Mouse (Mus musculus) right cerebral cortex, postnatal 4 days (tissue): Measurements from ENCODE around the gene Dcbld2.

Source experiments
- DNase-seq: peaks from one replicate; pipeline ENCODE4 v3.0.0-alpha.2; 2022

Dcbld2 gene

DNA sequence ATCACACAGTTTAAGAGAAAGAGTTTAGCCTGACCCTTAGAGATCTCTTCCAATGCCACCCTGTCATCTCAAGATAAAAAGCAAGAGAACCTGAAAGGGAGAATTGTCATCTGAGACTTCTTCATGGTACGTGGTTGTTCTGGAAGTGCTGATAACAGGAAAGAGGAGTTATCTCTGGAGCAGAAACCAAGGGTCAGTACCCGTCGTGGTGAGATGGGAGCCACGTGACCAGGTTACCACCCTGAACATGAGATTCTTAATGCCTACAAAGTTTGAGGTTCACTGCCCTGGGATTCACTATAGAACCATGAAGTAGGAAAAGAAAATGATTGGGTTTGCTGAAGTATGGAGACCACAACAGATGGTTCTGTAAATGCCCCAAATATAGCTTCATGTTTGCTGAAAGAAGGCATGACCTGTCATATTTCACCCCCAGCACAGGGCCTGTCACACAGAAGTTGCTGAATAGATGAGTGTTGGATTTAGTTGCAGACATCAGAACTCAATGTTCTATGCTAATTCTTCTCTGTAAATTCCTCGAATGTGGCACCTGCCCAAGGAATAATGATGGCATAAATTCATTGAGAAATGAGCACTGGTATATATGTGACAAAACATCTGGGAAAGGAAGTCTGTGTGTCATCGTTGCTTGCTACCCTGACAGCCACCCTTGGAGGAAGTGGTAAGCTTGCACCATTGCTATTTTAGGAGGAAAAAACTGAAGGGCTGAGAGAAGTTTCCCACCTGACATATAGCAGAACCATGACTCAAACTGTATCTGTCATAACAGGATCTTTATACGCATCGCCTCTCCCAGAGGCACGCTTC is 89.9 kb downstream of the Dcbld2 start:
- DNase-seq: no peak

- no peak for DNase-seq
These were observed 90.9 kb downstream of the Dcbld2 start for GRCm38 (mm10) chr16:58499172-58499584.

DNA sequence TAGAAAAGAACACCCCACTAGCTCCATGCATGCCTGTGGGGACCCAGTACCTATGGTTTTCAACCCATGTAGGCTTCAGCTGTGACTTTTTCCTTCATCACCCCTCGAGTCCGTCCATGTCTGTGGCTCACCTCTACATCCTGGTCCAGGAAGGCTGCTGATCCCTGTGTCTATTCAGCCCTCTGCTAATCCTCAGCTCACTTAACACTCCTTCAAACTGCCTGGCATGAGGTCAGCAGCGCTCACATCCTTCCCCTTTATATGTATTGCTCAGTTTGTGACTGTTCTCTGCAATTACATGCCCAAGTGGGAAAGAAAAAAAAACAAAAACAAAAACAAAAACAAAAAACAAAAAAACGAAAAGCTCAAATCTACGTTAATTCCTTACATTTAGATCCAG is 91.4 kb downstream of the Dcbld2 start:
- no peak for DNase-seq

DNA sequence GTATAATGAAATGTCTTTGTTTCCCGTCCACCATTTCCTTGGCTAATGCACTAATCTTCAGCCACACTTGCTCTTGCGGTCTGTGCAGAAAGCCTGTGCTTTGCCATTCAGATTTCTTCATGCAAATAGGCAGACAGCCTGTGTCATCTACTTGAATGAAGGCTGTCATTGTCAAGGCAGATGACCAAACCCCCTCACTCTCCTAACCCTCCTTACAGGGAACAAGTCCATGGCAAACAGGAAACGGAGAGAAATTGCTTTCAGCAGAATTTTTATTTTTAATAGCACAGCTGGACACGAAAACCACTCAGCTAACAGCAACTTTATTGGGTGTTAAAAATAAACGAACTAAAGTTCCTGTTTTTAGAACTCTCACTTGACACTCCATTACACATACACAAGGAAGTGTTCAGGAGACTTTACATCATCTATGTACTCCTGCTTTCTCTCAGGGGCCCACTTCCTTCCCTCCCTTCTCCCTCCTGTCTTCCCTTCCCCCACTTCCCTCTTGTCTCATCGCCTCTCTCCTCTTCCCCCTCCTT is 93.6 kb downstream of the Dcbld2 start:
- DNase-seq: no peak

- DNase-seq: no peak
These were observed 94.3 kb downstream of the Dcbld2 start for GRCm38 (mm10) chr16:58502566-58502965.

GRCm38 (mm10) chr16:58504945-58505344 is 96.7 kb downstream of the Dcbld2 start:
- no peak for DNase-seq

DNA sequence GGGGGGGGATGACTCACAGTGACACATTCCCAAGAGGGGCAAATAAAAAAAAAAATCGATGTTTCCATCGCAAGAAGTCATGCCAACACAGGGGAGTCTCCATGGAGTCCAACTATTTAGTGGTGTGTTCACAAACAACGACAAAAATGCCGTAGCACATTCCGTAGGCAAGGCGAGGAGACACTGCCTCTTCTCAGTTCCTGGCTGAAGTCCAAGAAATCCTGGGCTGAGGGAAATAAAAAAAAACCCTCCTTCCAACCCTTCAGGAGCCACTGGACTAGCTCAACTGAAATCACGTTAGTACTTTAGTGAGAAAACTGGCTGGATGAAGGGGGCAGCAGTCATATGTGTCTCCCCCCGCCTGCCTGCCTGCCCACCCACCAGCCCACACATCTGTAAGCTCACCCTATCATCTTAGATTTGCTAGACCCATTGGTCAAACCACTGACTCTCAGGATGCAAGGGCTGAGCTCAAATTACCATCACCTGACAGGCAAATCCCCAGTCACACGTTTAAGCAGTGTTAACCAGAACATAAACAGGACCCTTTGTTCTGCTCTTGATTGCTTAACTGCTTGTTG is 104.0 kb downstream of the Dcbld2 start:
- DNase-seq: no peak

- no peak for DNase-seq
These were observed 104.6 kb downstream of the Dcbld2 start for GRCm38 (mm10) chr16:58512887-58513286.

GRCm38 (mm10) chr16:58513755-58514154 is 105.5 kb downstream of the Dcbld2 start:
- no peak for DNase-seq

DNA sequence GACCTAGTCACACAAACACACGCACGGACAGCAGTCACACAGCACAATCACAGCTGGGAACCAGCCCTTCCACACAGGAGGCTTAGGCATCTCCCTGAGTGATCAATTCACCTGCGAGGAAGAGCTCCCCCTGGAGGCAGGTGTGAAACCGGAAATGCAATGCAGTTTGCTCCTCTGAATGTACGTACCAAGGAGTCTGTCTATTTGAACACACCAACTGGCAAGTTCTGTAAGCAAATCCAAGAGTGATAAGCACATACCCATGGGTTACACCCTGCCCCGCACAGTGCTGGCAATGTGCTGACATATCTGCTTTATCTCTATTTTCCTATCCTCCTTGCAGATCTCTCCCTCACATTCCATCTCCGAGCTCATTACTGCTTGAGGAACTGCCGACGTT is 106.3 kb downstream of the Dcbld2 start:
- DNase-seq: no peak

DNA sequence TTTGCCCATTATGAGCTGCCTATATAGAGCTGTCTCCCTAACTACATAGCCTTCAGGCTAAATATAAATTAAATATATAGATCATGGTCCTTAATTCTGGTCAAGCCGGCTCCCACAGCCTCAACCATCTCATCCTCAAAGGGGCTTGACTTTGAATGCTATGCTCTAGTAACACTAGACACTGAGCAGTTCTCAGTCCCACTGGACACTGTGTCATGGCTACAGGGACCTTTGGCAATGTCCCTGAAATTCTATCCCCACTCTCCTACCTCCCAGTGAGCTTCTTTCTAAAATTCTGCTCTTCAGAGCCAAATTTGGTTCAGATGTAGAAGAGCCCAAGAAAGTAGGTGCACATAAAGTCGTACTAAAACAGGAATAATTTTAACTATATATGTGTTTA is 107.9 kb downstream of the Dcbld2 start:
- no peak for DNase-seq

DNA sequence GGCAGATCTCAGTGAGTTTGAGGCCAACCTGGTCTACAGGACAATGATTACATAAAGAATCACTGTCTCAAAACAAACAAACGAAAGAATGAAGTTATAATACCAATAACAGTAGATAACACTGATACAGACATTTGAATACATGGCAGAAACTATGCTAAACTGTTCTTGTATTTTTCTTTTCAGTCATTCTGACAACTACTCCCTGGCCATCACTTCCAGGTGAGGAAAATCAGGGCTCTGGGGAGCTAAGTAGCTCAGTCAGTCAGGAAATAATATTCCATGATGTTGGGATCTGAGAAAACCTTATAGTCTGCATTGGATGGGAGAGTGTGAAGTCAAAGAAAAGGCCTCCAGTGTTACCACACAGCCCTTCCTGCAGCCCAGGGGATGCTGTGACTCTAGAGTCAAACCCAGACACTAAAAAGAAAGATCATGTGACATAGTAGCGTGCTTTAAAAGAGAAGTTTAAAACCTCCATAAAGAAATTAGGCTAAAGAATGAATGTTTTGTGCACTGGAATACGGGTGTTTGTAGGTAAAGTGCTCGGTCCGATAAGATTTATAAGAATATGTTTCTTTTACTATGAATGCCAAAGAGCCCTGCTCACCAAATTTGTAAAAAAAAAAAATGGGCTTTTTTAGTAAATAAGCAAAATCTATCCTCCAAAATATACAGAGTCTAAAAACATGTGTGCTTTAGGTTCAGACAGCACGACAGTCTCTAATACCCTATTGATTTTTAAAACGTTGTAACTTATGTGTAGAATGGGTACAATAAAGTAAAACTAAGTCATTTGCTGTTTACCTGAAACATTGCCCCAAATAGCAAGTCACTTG is 108.9 kb downstream of the Dcbld2 start:
- DNase-seq: no peak
